Mouse (Mus musculus): ENCODE results near the gene Fam83f.

GRCm38 (mm10) chr15:80716631-80717135 is 45.0 kb downstream of the Fam83f start:
- TF ChIP-seq CTCF (IDR thresholded peaks at IDR 0.05; ENCODE audit: borderline replicate concordance, insufficient read depth, low read depth, low read length): no peak
- TF ChIP-seq POLR2A (IDR thresholded peaks at IDR 0.05; ENCODE audit: borderline replicate concordance, insufficient read depth, low read length): no peak
